Mouse (Mus musculus): ENCODE results near the gene Celsr3.

Celsr3 gene

GRCm38 (mm10) chr9:108855335-108855734 lies 29.2 kb downstream of the Celsr3 start:
- no peak for DNase-seq (ENCODE audit: low spot score)

- DNase-seq (ENCODE audit: low spot score) = no peak
These were observed 32.8 kb downstream of the Celsr3 start for GRCm38 (mm10) chr9:108858792-108859527.
